Comparison of ENCODE assay signal across 22 mouse cellular contexts in the genomic region with DNA sequence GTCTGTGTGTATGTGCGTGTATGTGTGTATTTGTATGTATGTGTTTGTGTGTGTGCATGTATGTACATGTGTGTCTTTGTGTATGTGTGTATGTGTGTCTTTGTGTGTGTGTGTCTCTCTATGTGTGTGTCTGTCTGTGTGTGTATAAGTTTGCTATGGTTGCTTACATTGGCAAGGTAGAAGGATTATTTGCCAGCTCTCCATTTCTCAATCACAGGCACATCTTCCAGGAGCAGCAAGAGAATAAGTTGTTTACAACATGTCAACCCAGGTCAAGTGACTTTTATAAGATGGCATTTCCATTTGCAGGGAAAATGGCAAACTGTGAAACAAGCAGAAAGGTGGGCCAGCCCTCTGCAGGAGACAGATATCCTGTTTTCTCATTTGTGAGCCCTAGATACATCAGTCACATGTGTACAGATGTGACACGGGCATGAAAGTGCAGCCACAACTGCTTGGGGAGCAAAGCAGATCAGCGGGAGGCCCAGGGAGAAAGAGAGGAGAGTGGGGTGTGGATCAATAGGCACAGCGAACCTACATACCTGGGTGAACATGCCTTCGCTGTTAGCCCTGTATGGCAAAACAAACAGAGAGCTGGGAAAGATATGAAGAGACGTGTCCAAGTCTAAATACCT.
A peak's percentile ranks its signal among the peaks of the same experiment; 100 is the strongest.
DNase-seq lines count a peak whose midpoint lies in the region; ATAC-seq and TF ChIP-seq lines count a peak whose summit lies in the region.
"Had no signal": no experiment of that assay in that cellular context is flagged by ENCODE, and none has a peak within 500 bp of the region (broad histone marks: within the 10 kb centered on the region; RNA-seq: fewer than 3 reads in every experiment).

No protein-coding gene starts in this region.

- H3K9me3 ChIP-seq in liver, embryonic 12.5 days (replicated peaks), result no peaks in the 10 kb centered on the region
- H3K9me3 ChIP-seq in stomach, embryonic 14.5 days (ENCODE audit: control insufficient read depth, low read depth, low read length), result no peaks in the 10 kb centered on the region
- H3K9me3 ChIP-seq in stomach, postnatal 0 days (ENCODE audit: control insufficient read depth, low read length), result no peaks in the 10 kb centered on the region
- H3K9me3 ChIP-seq in hindbrain, embryonic 14.5 days (ENCODE audit: control insufficient read depth, low read length), result no peaks in the 10 kb centered on the region
- H3K9me3 ChIP-seq: embryonic facial prominence, embryonic 15.5 days; hindbrain, embryonic 15.5 days; intestine, embryonic 15.5 days; liver, embryonic 13.5 days; lung, embryonic 15.5 days had no signal

- H3K4me3 ChIP-seq in liver, adult 2 months (ENCODE audit: insufficient read depth, low read depth, low read length), result no peak overlapping the region
- no peak overlapping the region for H3K4me3 ChIP-seq in liver, embryonic 12.5 days
- H3K4me3 ChIP-seq in stomach, embryonic 14.5 days (ENCODE audit: low read depth, low read length), result no peak overlapping the region
- no peak overlapping the region for H3K4me3 ChIP-seq in stomach, postnatal 0 days (ENCODE audit: low read depth, low read length)
- H3K4me3 ChIP-seq in hindbrain, embryonic 14.5 days (replicated peaks; ENCODE audit: low read length), result no peak overlapping the region
- H3K4me3 ChIP-seq: embryonic facial prominence, embryonic 15.5 days; hindbrain, embryonic 15.5 days; intestine, embryonic 15.5 days; liver, embryonic 13.5 days; lung, embryonic 15.5 days had no signal

- no peak for TF ChIP-seq POLR2A in liver, adult 2 months (IDR thresholded peaks at IDR 0.05; ENCODE audit: extremely low read depth, insufficient read depth, low read length)

- H3K4me2 ChIP-seq in liver, embryonic 12.5 days, result no peak overlapping the region
- no peak overlapping the region for H3K4me2 ChIP-seq in stomach, embryonic 14.5 days (replicated peaks; ENCODE audit: low read depth, low read length)
- H3K4me2 ChIP-seq in stomach, postnatal 0 days (replicated peaks; ENCODE audit: low read depth), result no peak overlapping the region
- H3K4me2 ChIP-seq in hindbrain, embryonic 14.5 days (replicated peaks), result no peak overlapping the region
- H3K4me2 ChIP-seq: embryonic facial prominence, embryonic 15.5 days; hindbrain, embryonic 15.5 days; intestine, embryonic 15.5 days; liver, embryonic 13.5 days; lung, embryonic 15.5 days had no signal

- no peak overlapping the region for H3K9ac ChIP-seq in liver, adult 2 months (ENCODE audit: low read depth, low read length)
- no peak overlapping the region for H3K9ac ChIP-seq in liver, embryonic 12.5 days
- H3K9ac ChIP-seq in stomach, embryonic 14.5 days (replicated peaks; ENCODE audit: low read depth, low read length), result no peak overlapping the region
- no peak overlapping the region for H3K9ac ChIP-seq in stomach, postnatal 0 days (ENCODE audit: low read length)
- H3K9ac ChIP-seq in hindbrain, embryonic 14.5 days, result no peak overlapping the region
- H3K9ac ChIP-seq: embryonic facial prominence, embryonic 15.5 days; hindbrain, embryonic 15.5 days; intestine, embryonic 15.5 days; liver, embryonic 13.5 days; lung, embryonic 15.5 days had no signal

- WGBS in liver, adult 2 months, result 47% methylated on average over 6 of the region's 6 CpGs
- WGBS in liver, embryonic 12.5 days (ENCODE audit: insufficient replicate concordance), result 59% methylated on average over 6 of the region's 6 CpGs
- WGBS in stomach, embryonic 14.5 days, result 69% methylated on average over 6 of the region's 6 CpGs
- 57% methylated on average over 6 of the region's 6 CpGs for WGBS in stomach, postnatal 0 days
- 77% methylated on average over 6 of the region's 6 CpGs for WGBS in hindbrain, embryonic 14.5 days

- TF ChIP-seq EP300 in stomach, postnatal 0 days (optimal IDR thresholded peaks at IDR 0.05), result no peak

- DNase-seq in liver, adult 2 months (ENCODE audit: extremely low read depth, low read depth, low spot score), result peak; percentile 82
- DNase-seq in stomach, postnatal 0 days (ENCODE audit: low spot score), result no peak
- peak; percentile 49 for DNase-seq in gonadal fat pad, adult 2 months (ENCODE audit: low read depth)
- peak; percentile 31 to 60 for DNase-seq in thymus, postnatal 36 days
- no peak for DNase-seq in hindbrain, embryonic 14.5 days (ENCODE audit: low spot score)
- DNase-seq: adrenal gland, postnatal 36 days; cerebellum, adult 9-11 months; gastrocnemius, postnatal 25 days; heart, postnatal 36 days; kidney, adult 9 months; kidney, postnatal 14 days; left cerebral cortex, postnatal 4 days; liver, embryonic 13.5 days; lung, postnatal 4 days had no signal

- H3K79me2 ChIP-seq in liver, adult 2 months (ENCODE audit: control insufficient read depth, insufficient read depth, low read length), result no peaks in the 10 kb centered on the region

- H3K27ac ChIP-seq in liver, adult 2 months (replicated peaks; ENCODE audit: insufficient read depth, low read depth, low read length), result 0 out of 2 replicates have a peak overlapping the region, but pooled peaks have one; percentile 14
- no peak overlapping the region for H3K27ac ChIP-seq in liver, embryonic 12.5 days
- H3K27ac ChIP-seq in stomach, embryonic 14.5 days (ENCODE audit: low read length), result peak overlapping the region; percentile 15; the same call in 1 of the 2 replicates
- H3K27ac ChIP-seq in stomach, postnatal 0 days (replicated peaks), result no peak overlapping the region
- H3K27ac ChIP-seq in hindbrain, embryonic 14.5 days, result no peak overlapping the region
- H3K27ac ChIP-seq: embryonic facial prominence, embryonic 15.5 days; hindbrain, embryonic 15.5 days; intestine, embryonic 15.5 days; liver, embryonic 13.5 days; lung, embryonic 15.5 days had no signal

- no peak for TF ChIP-seq CTCF in liver, adult 2 months (IDR thresholded peaks at IDR 0.05; ENCODE audit: low read depth, low read length)
- no peak for TF ChIP-seq CTCF in stomach, postnatal 0 days (IDR thresholded peaks at IDR 0.05; ENCODE audit: low read depth)

- peaks cover 9% of the 10 kb centered on the region for H3K4me1 ChIP-seq in liver, adult 2 months (ENCODE audit: control insufficient read depth, insufficient read depth, low read length)
- H3K4me1 ChIP-seq in liver, embryonic 12.5 days, result no peaks in the 10 kb centered on the region
- H3K4me1 ChIP-seq in stomach, embryonic 14.5 days (ENCODE audit: control insufficient read depth, insufficient read depth, low read length), result peaks cover 5% of the 10 kb centered on the region; the same call in 1 of the 2 replicates
- H3K4me1 ChIP-seq in stomach, postnatal 0 days (replicated peaks; ENCODE audit: control insufficient read depth, insufficient read depth), result no peaks in the 10 kb centered on the region
- H3K4me1 ChIP-seq in hindbrain, embryonic 14.5 days (replicated peaks; ENCODE audit: control insufficient read depth, insufficient read depth, low read length), result no peaks in the 10 kb centered on the region
- H3K4me1 ChIP-seq: embryonic facial prominence, embryonic 15.5 days; hindbrain, embryonic 15.5 days; intestine, embryonic 15.5 days; liver, embryonic 13.5 days had no signal

- no peaks in the 10 kb centered on the region for H3K36me3 ChIP-seq in liver, adult 2 months (ENCODE audit: control insufficient read depth, insufficient read depth, low read length)
- no peaks in the 10 kb centered on the region for H3K36me3 ChIP-seq in liver, embryonic 12.5 days
- H3K36me3 ChIP-seq in stomach, embryonic 14.5 days (ENCODE audit: control insufficient read depth, insufficient read depth, low read length), result no peaks in the 10 kb centered on the region
- H3K36me3 ChIP-seq in stomach, postnatal 0 days (ENCODE audit: control insufficient read depth, insufficient read depth, low read length), result no peaks in the 10 kb centered on the region
- no peaks in the 10 kb centered on the region for H3K36me3 ChIP-seq in hindbrain, embryonic 14.5 days (replicated peaks; ENCODE audit: control insufficient read depth, insufficient read depth)
- H3K36me3 ChIP-seq: embryonic facial prominence, embryonic 15.5 days; hindbrain, embryonic 15.5 days; intestine, embryonic 15.5 days; liver, embryonic 13.5 days; lung, embryonic 15.5 days had no signal

- no peak for ATAC-seq in liver, embryonic 12.5 days
- no peak for ATAC-seq in stomach, embryonic 14.5 days (ENCODE audit: insufficient number of reproducible peaks, insufficient read depth, low FRiP score, low read depth)
- no peak for ATAC-seq in stomach, postnatal 0 days (ENCODE audit: low FRiP score, low TSS enrichment)
- ATAC-seq in hindbrain, embryonic 14.5 days (ENCODE audit: low FRiP score), result no peak
- no peak for ATAC-seq in frontal cortex, adult (ENCODE audit: low TSS enrichment)
- ATAC-seq: forebrain, embryonic 14.5 days; intestine, embryonic 15.5 days had no signal

- H3K27me3 ChIP-seq in liver, adult 2 months (ENCODE audit: control insufficient read depth, insufficient read depth, low read length), result no peaks in the 10 kb centered on the region
- no peaks in the 10 kb centered on the region for H3K27me3 ChIP-seq in liver, embryonic 12.5 days (replicated peaks)
- H3K27me3 ChIP-seq in stomach, embryonic 14.5 days (ENCODE audit: control insufficient read depth, insufficient read depth, low read length), result no peaks in the 10 kb centered on the region
- H3K27me3 ChIP-seq in stomach, postnatal 0 days (ENCODE audit: control insufficient read depth, insufficient read depth, low read length), result no peaks in the 10 kb centered on the region
- no peaks in the 10 kb centered on the region for H3K27me3 ChIP-seq in hindbrain, embryonic 14.5 days (ENCODE audit: control insufficient read depth, insufficient read depth, low read length)
- H3K27me3 ChIP-seq: embryonic facial prominence, embryonic 15.5 days; hindbrain, embryonic 15.5 days; intestine, embryonic 15.5 days; liver, embryonic 13.5 days; lung, embryonic 15.5 days had no signal

Comparison
In these comparisons a context has a peak if more than half of its experiments do, and no peak if none do; other contexts are left out.
1. H3K27ac ChIP-seq: peak in liver, adult 2 months (single experiment) and stomach, embryonic 14.5 days (single experiment); none in liver, embryonic 12.5 days (single experiment), stomach, postnatal 0 days (single experiment) and hindbrain, embryonic 14.5 days (single experiment).
2. DNase-seq: peak in liver, adult 2 months (single experiment), gonadal fat pad, adult 2 months (single experiment) and thymus, postnatal 36 days (2 of 2); none in stomach, postnatal 0 days (single experiment) and hindbrain, embryonic 14.5 days (single experiment).